Mouse (Mus musculus): ENCODE data around the gene Phactr2. TPM values are rescaled to one million over a fixed set of nuclear protein-coding genes. Genes with fewer than 3 reads are reported as not detected.

The Phactr2 gene
- total and polyA plus RNA-seq, 3 experiments, result 0.33 TPM; not detected in 2

DNA sequence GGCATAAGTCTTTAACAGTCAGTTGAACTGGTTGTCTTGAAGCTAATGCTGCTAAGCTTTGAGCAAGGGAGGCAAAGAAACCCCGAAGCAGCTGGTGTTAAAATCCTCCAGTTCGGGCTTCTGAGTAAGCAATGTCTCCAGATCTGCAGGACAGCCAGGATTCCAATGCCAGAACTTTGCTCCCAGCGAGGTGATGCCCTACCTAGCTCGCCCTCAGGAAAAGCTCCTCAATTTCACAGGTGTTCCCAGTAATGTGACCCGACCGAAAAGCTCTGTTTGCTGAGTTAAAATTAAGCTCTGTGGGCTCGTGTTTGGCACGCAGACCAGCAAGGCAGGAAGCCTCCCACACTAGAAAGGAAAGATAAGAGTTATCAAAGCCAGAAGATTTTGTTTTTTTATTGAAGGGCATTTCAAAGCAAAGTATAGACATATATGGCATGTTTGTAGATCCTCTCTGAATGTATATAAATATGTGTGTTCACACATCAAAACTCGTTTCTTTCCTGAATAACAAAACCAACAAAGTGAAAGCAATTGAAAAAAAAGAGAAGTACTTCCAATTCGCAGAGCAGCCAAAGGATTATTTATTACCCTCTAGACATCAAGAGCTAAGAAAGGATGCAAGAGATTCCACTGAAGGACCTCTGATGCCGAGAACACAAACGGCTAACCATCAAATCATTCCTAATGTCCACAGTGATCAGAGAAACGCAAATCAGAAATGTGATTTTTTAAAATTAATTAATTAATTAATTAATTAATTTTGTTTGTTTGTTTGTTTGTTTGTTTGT, 20.8 kb downstream of the Phactr2 start:
- ATAC-seq (ENCODE audit: extremely low read depth, insufficient number of reproducible peaks, low FRiP score, poor library complexity, severe bottlenecking) (no peak), DNase-seq (ENCODE audit: low spot score) (no peak)
- no peaks in the 10 kb centered on the region for H3K9me3 ChIP-seq (replicated peaks)
- no peaks in the 10 kb centered on the region for H3K36me3 ChIP-seq (replicated peaks)
- no peak for TF ChIP-seq GATA1 (IDR thresholded peaks at IDR 0.05; ENCODE audit: borderline replicate concordance, low read length)
- H3K4me3 ChIP-seq (ENCODE audit: low read depth, low read length), result no peak overlapping the region
- no peaks in the 10 kb centered on the region for H3K4me1 ChIP-seq (ENCODE audit: insufficient read depth, low read depth, low read length)
- H3K27me3 ChIP-seq (ENCODE audit: insufficient read depth, low read length), result no peaks in the 10 kb centered on the region

DNA sequence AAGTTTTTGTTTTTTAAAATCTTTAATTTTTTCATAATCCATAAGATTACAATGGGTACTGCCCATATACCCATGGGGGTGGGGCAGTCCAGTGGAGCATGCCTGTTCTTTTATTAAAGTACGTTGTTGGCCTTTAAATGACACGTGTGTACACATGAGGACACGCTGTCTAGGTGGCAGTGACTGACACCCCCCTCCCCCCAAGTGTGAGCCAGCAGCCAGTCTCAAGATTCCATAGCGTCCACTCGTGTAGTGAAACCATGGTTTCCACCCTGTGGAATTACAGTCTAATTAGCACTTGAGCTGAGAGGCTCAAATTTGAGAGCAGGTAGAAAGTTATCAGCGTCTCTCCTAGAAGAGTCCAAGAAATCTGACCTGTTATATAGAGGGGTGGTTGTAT, 22.6 kb downstream of the Phactr2 start:
- H3K27me3 ChIP-seq (ENCODE audit: insufficient read depth, low read length), result no peaks in the 10 kb centered on the region
- no peaks in the 10 kb centered on the region for H3K9me3 ChIP-seq (replicated peaks)
- DNase-seq (ENCODE audit: low spot score) (no peak), ATAC-seq (ENCODE audit: extremely low read depth, insufficient number of reproducible peaks, low FRiP score, poor library complexity, severe bottlenecking) (no peak)
- H3K4me1 ChIP-seq (ENCODE audit: insufficient read depth, low read depth, low read length), result no peaks in the 10 kb centered on the region
- H3K4me3 ChIP-seq (ENCODE audit: low read depth, low read length), result no peak overlapping the region
- H3K36me3 ChIP-seq (replicated peaks), result no peaks in the 10 kb centered on the region
- no peak for TF ChIP-seq GATA2 (IDR thresholded peaks at IDR 0.05; ENCODE audit: borderline replicate concordance, low read depth, low read length)
- no peak for TF ChIP-seq POLR2AphosphoS5 (IDR thresholded peaks at IDR 0.05; ENCODE audit: insufficient replicate concordance, low read depth, low read length)
- no peak for TF ChIP-seq CTCF (IDR thresholded peaks at IDR 0.05; ENCODE audit: low read depth, low read length)
- TF ChIP-seq TAL1 (conservative IDR thresholded peaks at IDR 0.05; ENCODE audit: low read depth, low read length), result no peak
- TF ChIP-seq GATA1 (IDR thresholded peaks at IDR 0.05; ENCODE audit: borderline replicate concordance, low read length), result no peak

- H3K36me3 ChIP-seq (replicated peaks), result no peaks in the 10 kb centered on the region
Observed at GRCm38 (mm10) chr10:13448283-13449045, 25.7 kb downstream of the Phactr2 start.

GRCm38 (mm10) chr10:13446791-13447249, 27.4 kb downstream of the Phactr2 start:
- Histone ChIP-seq H3K36me3 (replicated peaks) (no peaks in the 10 kb centered on the region), H3K4me3 (ENCODE audit: low read depth, low read length) (no peak overlapping the region), H3K9me3 (replicated peaks) (no peaks in the 10 kb centered on the region), H3K4me1 (ENCODE audit: insufficient read depth, low read depth, low read length) (no peaks in the 10 kb centered on the region), H3K27me3 (ENCODE audit: insufficient read depth, low read length) (no peaks in the 10 kb centered on the region)
- no peak for TF ChIP-seq GATA1 (IDR thresholded peaks at IDR 0.05; ENCODE audit: borderline replicate concordance, low read length)
- no peak for ATAC-seq (ENCODE audit: extremely low read depth, insufficient number of reproducible peaks, low FRiP score, poor library complexity, severe bottlenecking)
- DNase-seq (ENCODE audit: low spot score), result no peak

More at GRCm38 (mm10) chr10:13448283-13449045, 25.7 kb downstream of the Phactr2 start:
- no peaks in the 10 kb centered on the region for H3K27me3 ChIP-seq (ENCODE audit: insufficient read depth, low read length)
- no peak for TF ChIP-seq TAL1 (conservative IDR thresholded peaks at IDR 0.05; ENCODE audit: low read depth, low read length)
- no peak for TF ChIP-seq GATA2 (IDR thresholded peaks at IDR 0.05; ENCODE audit: borderline replicate concordance, low read depth, low read length)
- no peak for TF ChIP-seq POLR2AphosphoS5 (IDR thresholded peaks at IDR 0.05; ENCODE audit: insufficient replicate concordance, low read depth, low read length)
- TF ChIP-seq GATA1 (IDR thresholded peaks at IDR 0.05; ENCODE audit: borderline replicate concordance, low read length), result no peak
- no peak for TF ChIP-seq CTCF (IDR thresholded peaks at IDR 0.05; ENCODE audit: low read depth, low read length)
- DNase-seq (ENCODE audit: low spot score) (no peak), ATAC-seq (ENCODE audit: extremely low read depth, insufficient number of reproducible peaks, low FRiP score, poor library complexity, severe bottlenecking) (no peak)
- no peaks in the 10 kb centered on the region for H3K9me3 ChIP-seq (replicated peaks)
- H3K4me1 ChIP-seq (ENCODE audit: insufficient read depth, low read depth, low read length), result no peaks in the 10 kb centered on the region
- H3K4me3 ChIP-seq (ENCODE audit: low read depth, low read length), result no peak overlapping the region

GRCm38 (mm10) chr10:13444257-13444656, 30.0 kb downstream of the Phactr2 start:
- Histone ChIP-seq H3K4me1 (ENCODE audit: insufficient read depth, low read depth, low read length) (no peaks in the 10 kb centered on the region), H3K9me3 (replicated peaks) (no peaks in the 10 kb centered on the region), H3K27me3 (ENCODE audit: insufficient read depth, low read length) (no peaks in the 10 kb centered on the region), H3K36me3 (replicated peaks) (no peaks in the 10 kb centered on the region), H3K4me3 (ENCODE audit: low read depth, low read length) (no peak overlapping the region)
- no peak for DNase-seq (ENCODE audit: low spot score)
- no peak for ATAC-seq (ENCODE audit: extremely low read depth, insufficient number of reproducible peaks, low FRiP score, poor library complexity, severe bottlenecking)
- TF ChIP-seq POLR2AphosphoS5 (IDR thresholded peaks at IDR 0.05; ENCODE audit: insufficient replicate concordance, low read depth, low read length), result no peak
- no peak for TF ChIP-seq GATA1 (IDR thresholded peaks at IDR 0.05; ENCODE audit: borderline replicate concordance, low read length)
- TF ChIP-seq CTCF (IDR thresholded peaks at IDR 0.05; ENCODE audit: low read depth, low read length), result no peak
- no peak for TF ChIP-seq TAL1 (conservative IDR thresholded peaks at IDR 0.05; ENCODE audit: low read depth, low read length)
- TF ChIP-seq GATA2 (IDR thresholded peaks at IDR 0.05; ENCODE audit: borderline replicate concordance, low read depth, low read length), result no peak

- Histone ChIP-seq H3K27me3 (ENCODE audit: insufficient read depth, low read length) (no peaks in the 10 kb centered on the region), H3K4me1 (ENCODE audit: insufficient read depth, low read depth, low read length) (no peaks in the 10 kb centered on the region), H3K36me3 (replicated peaks) (no peaks in the 10 kb centered on the region), H3K4me3 (ENCODE audit: low read depth, low read length) (no peak overlapping the region), H3K9me3 (replicated peaks) (no peaks in the 10 kb centered on the region)
- ATAC-seq (ENCODE audit: extremely low read depth, insufficient number of reproducible peaks, low FRiP score, poor library complexity, severe bottlenecking) (no peak), DNase-seq (ENCODE audit: low spot score) (no peak)
- TF ChIP-seq GATA2 (IDR thresholded peaks at IDR 0.05; ENCODE audit: borderline replicate concordance, low read depth, low read length) (no peak), GATA1 (IDR thresholded peaks at IDR 0.05; ENCODE audit: borderline replicate concordance, low read length) (no peak), CTCF (IDR thresholded peaks at IDR 0.05; ENCODE audit: low read depth, low read length) (no peak), TAL1 (conservative IDR thresholded peaks at IDR 0.05; ENCODE audit: low read depth, low read length) (no peak)
Observed at GRCm38 (mm10) chr10:13443647-13444046, 30.6 kb downstream of the Phactr2 start.
